Mouse (Mus musculus): ENCODE measurements around the gene Lrrc20.

DNA sequence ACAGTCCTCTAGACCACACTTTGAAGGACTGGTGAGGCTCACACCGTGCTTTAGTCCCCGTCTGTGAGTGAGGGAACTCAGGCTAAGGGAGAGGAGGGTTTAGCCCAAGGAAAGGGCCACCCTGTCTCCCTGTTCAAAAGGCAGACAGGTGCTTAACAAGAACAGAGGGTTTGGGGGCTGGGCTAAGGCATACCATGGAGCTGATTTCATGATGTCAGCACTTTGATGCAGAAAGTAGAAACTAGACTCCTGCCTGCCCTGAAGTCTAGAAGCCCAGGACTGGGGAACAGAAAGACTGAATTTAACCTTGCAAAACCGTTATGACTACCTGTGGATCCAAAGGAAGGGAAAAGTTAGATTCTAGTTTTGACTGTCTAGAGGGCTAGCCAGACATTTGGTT is 18.4 kb upstream of the Lrrc20 start:
- TF ChIP-seq CTCF (IDR thresholded peaks at IDR 0.05; ENCODE audit: control insufficient read depth, insufficient read depth, insufficient read length) (no peak), USF1 (IDR thresholded peaks at IDR 0.05; ENCODE audit: low read depth) (no peak)
